Comparison of ENCODE assay signal across 11 mouse cellular contexts in the genomic region with DNA sequence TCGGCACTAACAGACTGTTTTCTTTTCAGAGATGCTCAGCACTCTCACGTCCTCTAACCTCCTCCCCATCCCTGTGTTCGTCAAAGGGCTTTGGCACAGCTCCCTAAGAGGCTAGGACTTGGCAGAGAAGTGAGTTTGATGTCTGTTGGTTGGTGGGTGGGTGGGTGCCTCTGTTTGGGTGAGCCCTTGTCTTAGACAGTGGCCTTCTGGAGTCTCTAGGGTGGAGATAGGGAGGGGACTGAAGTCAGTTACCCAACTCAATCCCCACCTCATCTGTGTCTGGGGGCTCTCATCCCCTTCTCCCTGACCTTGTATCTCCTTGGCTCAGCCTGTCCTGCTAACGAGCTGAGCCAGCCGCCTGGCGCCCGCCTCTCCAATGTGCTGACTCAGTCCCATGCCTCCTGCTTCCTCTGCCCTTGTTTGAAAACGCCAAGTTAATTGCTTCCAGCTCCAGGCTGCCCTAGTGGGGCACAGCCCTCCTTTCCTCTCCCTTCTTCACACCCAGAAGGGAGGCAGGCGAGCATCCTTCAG. TPM values are rescaled to one million over a fixed set of nuclear protein-coding genes. Genes with fewer than 3 reads are reported as not detected.
DNase-seq lines count a peak whose midpoint lies in the region; ATAC-seq and TF ChIP-seq lines count a peak whose summit lies in the region.
"Had no signal": no experiment of that assay in that cellular context is flagged by ENCODE, and none has a peak within 500 bp of the region (broad histone marks: within the 10 kb centered on the region; RNA-seq: fewer than 3 reads in every experiment).

No protein-coding gene starts in this region.

- H3K27me3 ChIP-seq in kidney, adult 2 months (replicated peaks; ENCODE audit: control insufficient read depth, insufficient read depth, low read length), result no peaks in the 10 kb centered on the region
- peaks cover 27% of the 10 kb centered on the region for H3K27me3 ChIP-seq in embryonic facial prominence, embryonic 13.5 days
- H3K27me3 ChIP-seq in limb, embryonic 15.5 days, result peaks cover 25% of the 10 kb centered on the region
- H3K27me3 ChIP-seq in intestine, postnatal 0 days (replicated peaks; ENCODE audit: control insufficient read depth, insufficient read depth, low read length), result 0 out of 2 replicates have a peak, but pooled peaks cover 7% of the 10 kb centered on the region

- no peaks in the 10 kb centered on the region for H3K4me1 ChIP-seq in kidney, adult 2 months (ENCODE audit: control insufficient read depth, insufficient read depth, low read length)
- H3K4me1 ChIP-seq in embryonic facial prominence, embryonic 13.5 days, result peaks cover 16% of the 10 kb centered on the region
- 0 out of 2 replicates have a peak, but pooled peaks cover 8% of the 10 kb centered on the region for H3K4me1 ChIP-seq in limb, embryonic 15.5 days
- H3K4me1 ChIP-seq in intestine, postnatal 0 days (replicated peaks; ENCODE audit: control insufficient read depth, insufficient read depth, low read length), result no peaks in the 10 kb centered on the region
- H3K4me1 ChIP-seq: stomach, embryonic 15.5 days had no signal

- no peaks in the 10 kb centered on the region for H3K9me3 ChIP-seq in embryonic facial prominence, embryonic 13.5 days
- no peaks in the 10 kb centered on the region for H3K9me3 ChIP-seq in limb, embryonic 15.5 days
- H3K9me3 ChIP-seq in intestine, postnatal 0 days (ENCODE audit: control insufficient read depth), result no peaks in the 10 kb centered on the region
- H3K9me3 ChIP-seq: stomach, embryonic 15.5 days had no signal

- no peak for TF ChIP-seq CTCF in kidney, adult 2 months (conservative IDR thresholded peaks at IDR 0.05; ENCODE audit: insufficient read depth, insufficient read length, low read depth, low read length)
- no peak for TF ChIP-seq CTCF in gastrocnemius, adult 2 months (IDR thresholded peaks at IDR 0.05)
- no peak for TF ChIP-seq CTCF in intestine, postnatal 0 days (IDR thresholded peaks at IDR 0.05; ENCODE audit: low read depth)

- H3K36me3 ChIP-seq in kidney, adult 2 months (ENCODE audit: control insufficient read depth, insufficient read depth, low read length), result no peaks in the 10 kb centered on the region
- H3K36me3 ChIP-seq in embryonic facial prominence, embryonic 13.5 days, result no peaks in the 10 kb centered on the region
- H3K36me3 ChIP-seq in limb, embryonic 15.5 days, result no peaks in the 10 kb centered on the region
- no peaks in the 10 kb centered on the region for H3K36me3 ChIP-seq in intestine, postnatal 0 days (ENCODE audit: control insufficient read depth, insufficient read depth)
- H3K36me3 ChIP-seq: stomach, embryonic 15.5 days had no signal

- H3K4me2 ChIP-seq in embryonic facial prominence, embryonic 13.5 days, result peak overlapping the region; percentile 12
- H3K4me2 ChIP-seq in limb, embryonic 15.5 days, result no peak overlapping the region
- no peak overlapping the region for H3K4me2 ChIP-seq in intestine, postnatal 0 days (replicated peaks; ENCODE audit: low read depth)
- H3K4me2 ChIP-seq: stomach, embryonic 15.5 days had no signal

- peak; percentile 35; the same call in 1 of the 2 replicates for ATAC-seq in embryonic facial prominence, embryonic 13.5 days (ENCODE audit: insufficient number of reproducible peaks, insufficient read depth, low FRiP score, low TSS enrichment, low read depth)
- 0 out of 2 replicates have a peak, but pooled peaks have one; percentile 8 for ATAC-seq in limb, embryonic 15.5 days (ENCODE audit: insufficient number of reproducible peaks, low FRiP score, low TSS enrichment, low read depth)
- no peak for ATAC-seq in intestine, postnatal 0 days
- ATAC-seq: Patski had no signal

- peak; percentile 8 for DNase-seq in kidney, adult 2 months
- DNase-seq in kidney, adult 11 months, result no peak
- DNase-seq in adrenal gland, postnatal 14 days, result peak; percentile 64
- no peak for DNase-seq in gastrocnemius, adult 2 months
- no peak for DNase-seq in kidney, adult 8-10 months

- no peak overlapping the region for H3K4me3 ChIP-seq in kidney, adult 2 months (ENCODE audit: insufficient read depth, low read depth, low read length)
- no peak overlapping the region for H3K4me3 ChIP-seq in embryonic facial prominence, embryonic 13.5 days
- no peak overlapping the region for H3K4me3 ChIP-seq in limb, embryonic 15.5 days
- H3K4me3 ChIP-seq in gastrocnemius, adult 2 months, result no peak overlapping the region
- no peak overlapping the region for H3K4me3 ChIP-seq in intestine, postnatal 0 days (ENCODE audit: low read depth, low read length)
- H3K4me3 ChIP-seq: stomach, embryonic 15.5 days had no signal

- intact Hi-C loops in gastrocnemius, adult 2 months (cut with DNase I), result loop anchor here (5.0 kb wide), 1 partner anchor 467 kb away; no protein-coding TSS in a partner anchor

- H3K9ac ChIP-seq in embryonic facial prominence, embryonic 13.5 days, result no peak overlapping the region
- no peak overlapping the region for H3K9ac ChIP-seq in limb, embryonic 15.5 days
- no peak overlapping the region for H3K9ac ChIP-seq in intestine, postnatal 0 days (ENCODE audit: low read depth, low read length)
- H3K9ac ChIP-seq: stomach, embryonic 15.5 days had no signal

- 37% methylated on average over 9 of the region's 9 CpGs for WGBS in kidney, adult 2 months
- WGBS in embryonic facial prominence, embryonic 13.5 days, result 27% methylated on average over 9 of the region's 9 CpGs
- WGBS in limb, embryonic 15.5 days, result 26% methylated on average over 9 of the region's 9 CpGs
- WGBS in intestine, postnatal 0 days, result 50% methylated on average over 9 of the region's 9 CpGs

- H3K27ac ChIP-seq in kidney, adult 2 months (ENCODE audit: insufficient read depth, low read depth, low read length), result no peak overlapping the region
- H3K27ac ChIP-seq in embryonic facial prominence, embryonic 13.5 days, result no peak overlapping the region
- H3K27ac ChIP-seq in limb, embryonic 15.5 days, result no peak overlapping the region
- no peak overlapping the region for H3K27ac ChIP-seq in gastrocnemius, adult 2 months
- H3K27ac ChIP-seq in intestine, postnatal 0 days (ENCODE audit: low read depth, low read length), result no peak overlapping the region
- H3K27ac ChIP-seq: stomach, embryonic 15.5 days had no signal

- no peak for TF ChIP-seq POLR2A in kidney, adult 2 months (IDR thresholded peaks at IDR 0.05; ENCODE audit: low read depth, low read length)

RNA-seq across cellular contexts. Expression of gene 4931429L15Rik, which starts 30.7 kb away (rescaled TPM):
- polyA plus RNA-seq in kidney, adult 2 months (2012; rRNA removed), result not detected in 2 replicates
- total RNA-seq in adrenal gland, postnatal 14 days (2021), result not detected in 2 replicates
- polyA plus RNA-seq in embryonic facial prominence, embryonic 13.5 days (2015; fragmentation: Nextera tagmentation; extraction: Ambion mirVana), result not detected in 2 replicates
- not detected in 2 replicates for polyA plus RNA-seq in limb, embryonic 15.5 days (2015; fragmentation: Nextera tagmentation; extraction: Ambion mirVana)
- total RNA-seq in gastrocnemius, adult 2 months (2021), result not detected
- polyA plus RNA-seq in intestine, postnatal 0 days (2015; fragmentation: Nextera tagmentation; extraction: Ambion mirVana), result not detected in 2 replicates
- polyA plus RNA-seq: limb, embryonic 14.5 days; Patski; stomach, embryonic 15.5 days had no signal

Comparison
In these comparisons a context has a peak if more than half of its experiments do, and no peak if none do; other contexts are left out.
1. DNase-seq: peak in kidney, adult 2 months (single experiment) and adrenal gland, postnatal 14 days (single experiment); none in kidney, adult 11 months (single experiment), gastrocnemius, adult 2 months (single experiment) and kidney, adult 8-10 months (0 of 2).